Mouse (Mus musculus) limb, embryonic 14.5 days (tissue): ENCODE data around the gene Mamdc2. TPM values are rescaled to one million over a fixed set of nuclear protein-coding genes. Genes with fewer than 3 reads are reported as not detected.

ENCODE experiments used
- ATAC-seq: fragments of 200-750 bp; cut with Nextera tagmentation; 2 replicates; pipeline ENCODE4 v1.8.0; 2017; ENCODE audit warnings: low read depth, moderate number of reproducible peaks, moderate TSS enrichment; ENCODE audit not compliant: low FRiP score
- DNase-seq: peaks from one replicate; pipeline ENCODE4 v3.0.0-alpha.2; 2015; ENCODE audit warnings: low spot score
- H3K27ac ChIP-seq: fragments of 300-500 bp; sonication (generic); replicated peaks from 2 replicates; pipeline ENCODE4 v1.5.1; 2014; ENCODE audit warnings: low read depth, mild to moderate bottlenecking, low read length, moderate library complexity, mixed read lengths
- H3K27me3 ChIP-seq: fragments of 300-500 bp; sonication (generic); 2 replicates; pipeline ENCODE4 v1.6.1; 2014; ENCODE audit warnings: low read length, mixed read lengths; ENCODE audit not compliant: control insufficient read depth, insufficient read depth
- H3K36me3 ChIP-seq: fragments of 300-500 bp; sonication (generic); 2 replicates; pipeline ENCODE4 v1.6.1; 2014; ENCODE audit warnings: mild to moderate bottlenecking, low read length, moderate library complexity, mixed read lengths; ENCODE audit not compliant: control insufficient read depth, insufficient read depth
- H3K4me1 ChIP-seq: fragments of 300-500 bp; sonication (generic); 2 replicates; pipeline ENCODE4 v1.6.1; 2014; ENCODE audit warnings: antibody characterized with exemption, low read length, mixed read lengths; ENCODE audit not compliant: control insufficient read depth, insufficient read depth
- H3K4me2 ChIP-seq: fragments of 300-500 bp; sonication (generic); replicated peaks from 2 replicates; pipeline ENCODE4 v1.6.1; 2014; ENCODE audit warnings: low read depth, mild to moderate bottlenecking, low read length, moderate library complexity; ENCODE audit not compliant: severe bottlenecking
- H3K4me3 ChIP-seq: fragments of 300-500 bp; sonication (generic); replicated peaks from 2 replicates; pipeline ENCODE4 v1.5.1; 2014; ENCODE audit warnings: low read length
- H3K9ac ChIP-seq: fragments of 300-500 bp; sonication (generic); 2 replicates; pipeline ENCODE4 v1.6.1; 2014; ENCODE audit warnings: mild to moderate bottlenecking, low read depth, low read length, moderate library complexity; ENCODE audit not compliant: severe bottlenecking
- H3K9me3 ChIP-seq: fragments of 300-500 bp; sonication (generic); 2 replicates; pipeline ENCODE4 v1.6.1; 2016; ENCODE audit warnings: low read length; ENCODE audit not compliant: control insufficient read depth
- POLR2A ChIP-seq: fragments of 200-500 bp; IDR thresholded peaks from 2 replicates; pipeline ENCODE4 v1.8.0; 2012; ENCODE audit warnings: inconsistent platforms, mild to moderate bottlenecking, moderate library complexity, borderline replicate concordance; ENCODE audit not compliant: insufficient read depth, insufficient read length; ENCODE audit errors: extremely low read depth
- WGBS: fragments of 180-500 bp; shearing (Covaris S2); extraction: QIAGEN DNeasy Blood & Tissue Kit; methylation state at CpG from one replicate; pipeline ENCODE4 v1.1.7; 2014; 5-methylcytosine and 5-hydroxymethylcytosine counted together
- polyA plus RNA-seq, 2 experiments: library from polyadenylated mRNA; depleted of rRNA in 1 of 2; stranded (reverse) in 1 of 2; unstranded in 1 of 2; fragments of >200 nt; fragmentation: Nextera tagmentation in 1 of 2; extraction: Ambion mirVana in 1 of 2; gene quantifications; 2 replicates each; pipeline versions ENCODE4 v1.2.1 to v1.2.3; 2012 to 2014

The Mamdc2 gene
- polyA plus RNA-seq, 2 experiments, result 2.6 to 3.0 TPM

DNA sequence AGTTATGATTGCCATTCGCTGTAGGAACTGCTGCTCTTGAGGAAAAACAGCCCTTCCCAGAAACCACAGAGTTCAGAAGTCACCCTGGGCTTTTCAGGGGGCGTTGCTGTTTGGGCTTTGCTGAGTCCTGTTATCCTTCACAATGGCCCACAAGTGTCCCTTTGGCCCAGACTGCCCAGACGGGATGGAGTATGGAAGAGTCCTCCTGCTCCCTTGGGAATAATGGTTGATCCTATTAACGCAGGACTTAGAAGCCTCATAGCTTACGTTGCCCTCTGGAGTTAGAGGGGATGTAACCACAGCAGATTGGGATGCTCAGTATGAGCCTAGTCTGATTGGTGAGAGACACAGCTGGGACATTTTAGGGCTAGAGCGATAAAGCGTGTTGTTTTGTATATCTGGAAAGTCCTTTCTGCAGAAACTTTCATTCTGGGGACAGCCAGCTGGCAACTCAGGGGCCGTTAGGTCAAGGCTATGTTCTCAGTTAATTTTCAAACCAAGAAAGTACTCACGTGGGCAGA is 94.3 kb downstream of the Mamdc2 start:
- H3K27ac ChIP-seq, result no peak overlapping the region
- H3K27me3 ChIP-seq, result no peaks in the 10 kb centered on the region
- H3K4me2 ChIP-seq, result no peak overlapping the region
- DNase-seq (no peak), ATAC-seq (no peak)
- H3K9me3 ChIP-seq, result no peaks in the 10 kb centered on the region
- H3K36me3 ChIP-seq, result no peaks in the 10 kb centered on the region
- H3K9ac ChIP-seq, result no peak overlapping the region
- 71% methylated on average over 9 of the region's 9 CpGs for WGBS
- H3K4me3 ChIP-seq, result no peak overlapping the region
- no peaks in the 10 kb centered on the region for H3K4me1 ChIP-seq
- TF ChIP-seq POLR2A, result no peak

DNA sequence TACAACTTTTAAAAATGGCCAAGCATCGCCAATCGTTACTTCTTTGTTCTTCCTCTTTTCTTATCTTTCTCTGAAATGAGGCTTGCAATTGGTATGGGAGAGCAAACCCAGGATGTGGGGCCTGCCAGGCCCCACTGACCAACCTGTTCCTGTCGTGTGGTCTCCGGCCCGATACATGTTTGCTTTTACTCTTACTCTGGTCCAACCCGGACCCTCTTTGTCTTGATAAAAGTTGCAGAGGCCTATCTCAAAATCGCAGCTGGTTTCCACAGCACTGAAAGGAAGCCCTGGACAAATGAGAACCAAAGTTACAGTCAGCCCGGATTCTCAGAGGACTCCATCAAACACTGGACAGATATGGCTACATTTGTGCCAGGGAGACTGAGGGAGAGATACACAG is 95.1 kb downstream of the Mamdc2 start:
- no peaks in the 10 kb centered on the region for H3K9me3 ChIP-seq
- no peaks in the 10 kb centered on the region for H3K4me1 ChIP-seq
- TF ChIP-seq POLR2A, result no peak
- H3K4me2 ChIP-seq, result no peak overlapping the region
- no peaks in the 10 kb centered on the region for H3K27me3 ChIP-seq
- no peaks in the 10 kb centered on the region for H3K36me3 ChIP-seq
- no peak for DNase-seq
- 85% methylated on average over 8 of the region's 8 CpGs for WGBS
- no peak overlapping the region for H3K9ac ChIP-seq
- no peak overlapping the region for H3K27ac ChIP-seq
- no peak for ATAC-seq
- H3K4me3 ChIP-seq, result no peak overlapping the region

DNA sequence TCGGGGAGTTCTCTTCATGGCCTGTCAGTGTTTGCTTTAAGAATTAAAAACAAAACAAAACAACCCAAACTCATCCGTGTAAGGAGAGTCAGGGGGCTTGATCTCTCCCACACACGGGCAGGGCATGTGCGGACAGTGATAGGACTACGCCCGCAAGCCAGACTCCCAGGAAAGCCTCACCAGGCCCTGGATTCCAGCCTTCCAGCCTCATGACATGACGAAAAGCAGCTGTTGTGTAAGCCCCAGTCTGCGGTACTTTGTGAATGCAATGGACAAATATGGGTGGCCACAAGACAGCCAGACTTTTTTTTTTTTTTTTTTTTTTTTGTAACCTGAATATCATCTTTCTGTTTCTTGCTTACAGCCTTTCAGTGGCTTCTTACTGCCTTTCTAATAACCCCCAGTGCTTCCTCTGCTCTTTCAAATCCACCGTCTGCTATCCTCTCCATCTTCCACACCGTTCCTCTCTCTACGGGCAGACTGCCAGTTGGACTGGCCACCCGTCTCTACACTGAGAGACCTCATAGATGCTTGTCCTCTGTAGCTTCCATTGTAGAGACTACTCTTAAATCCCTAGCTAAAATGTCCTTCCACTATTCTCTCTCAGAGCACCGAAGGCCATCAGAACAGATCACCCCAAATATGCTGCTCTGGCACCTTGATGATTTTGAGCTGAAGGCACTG is 96.3 kb downstream of the Mamdc2 start:
- 80% methylated on average over 13 of the region's 13 CpGs for WGBS
- no peak for TF ChIP-seq POLR2A
- H3K36me3 ChIP-seq, result no peaks in the 10 kb centered on the region
- ATAC-seq (no peak), DNase-seq (no peak)
- H3K9ac ChIP-seq, result no peak overlapping the region
- H3K4me2 ChIP-seq, result no peak overlapping the region
- no peaks in the 10 kb centered on the region for H3K4me1 ChIP-seq
- no peaks in the 10 kb centered on the region for H3K9me3 ChIP-seq
- H3K27ac ChIP-seq, result no peak overlapping the region
- H3K4me3 ChIP-seq, result no peak overlapping the region
- H3K27me3 ChIP-seq, result no peaks in the 10 kb centered on the region

DNA sequence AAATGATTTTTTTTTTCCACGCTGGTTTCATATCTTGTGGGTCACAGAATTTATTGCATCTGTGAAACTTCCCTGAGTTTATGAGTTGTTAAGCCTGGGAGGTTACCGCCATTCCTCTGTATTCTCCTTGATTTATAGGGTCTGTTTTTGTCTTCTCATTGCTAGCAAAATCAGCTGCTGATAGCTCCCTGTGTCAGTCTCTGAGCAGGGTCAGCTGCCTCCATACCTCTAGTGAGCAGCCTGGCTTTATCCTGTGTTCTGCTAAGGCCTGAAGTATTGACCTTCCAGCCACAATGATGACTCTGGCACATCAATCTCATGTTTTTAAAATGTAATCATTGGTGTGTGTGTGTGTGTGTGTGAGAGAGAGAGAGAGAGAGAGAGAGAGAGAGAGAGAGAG is 98.3 kb downstream of the Mamdc2 start:
- H3K9me3 ChIP-seq, result no peaks in the 10 kb centered on the region
- 36% methylated on average over 2 of the region's 2 CpGs for WGBS
- DNase-seq (no peak), ATAC-seq (no peak)
- no peak overlapping the region for H3K4me2 ChIP-seq
- H3K9ac ChIP-seq, result no peak overlapping the region
- H3K4me3 ChIP-seq, result no peak overlapping the region
- no peaks in the 10 kb centered on the region for H3K36me3 ChIP-seq
- H3K4me1 ChIP-seq, result no peaks in the 10 kb centered on the region
- no peaks in the 10 kb centered on the region for H3K27me3 ChIP-seq
- no peak for TF ChIP-seq POLR2A
- no peak overlapping the region for H3K27ac ChIP-seq

DNA sequence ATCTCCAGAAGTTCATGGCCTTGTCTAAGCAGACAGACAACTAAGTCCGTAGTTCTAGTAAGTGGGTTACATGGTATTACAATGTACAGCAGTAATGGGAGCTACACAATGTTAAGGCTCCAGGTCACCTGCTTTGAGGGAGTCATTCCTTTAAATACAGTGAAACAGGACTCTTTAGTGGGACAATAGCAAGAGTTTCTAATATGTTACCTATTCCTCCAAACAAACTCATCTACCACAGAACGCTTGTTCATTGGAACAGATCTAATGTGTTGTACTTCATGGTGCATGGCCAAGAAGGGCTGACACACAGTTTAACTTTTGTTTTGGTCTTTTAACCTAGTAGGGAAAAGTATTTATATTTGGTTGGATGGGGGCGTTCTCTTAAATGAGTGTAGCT is 105.5 kb downstream of the Mamdc2 start:
- no peak for ATAC-seq
- H3K36me3 ChIP-seq, result no peaks in the 10 kb centered on the region
- no peaks in the 10 kb centered on the region for H3K4me1 ChIP-seq
- H3K9ac ChIP-seq, result no peak overlapping the region
- H3K27ac ChIP-seq, result no peak overlapping the region
- TF ChIP-seq POLR2A, result no peak
- no peak overlapping the region for H3K4me2 ChIP-seq
- no peak for DNase-seq
- no peaks in the 10 kb centered on the region for H3K9me3 ChIP-seq
- H3K27me3 ChIP-seq, result no peaks in the 10 kb centered on the region
- 86% methylated on average over 3 of the region's 3 CpGs for WGBS
- H3K4me3 ChIP-seq, result no peak overlapping the region

DNA sequence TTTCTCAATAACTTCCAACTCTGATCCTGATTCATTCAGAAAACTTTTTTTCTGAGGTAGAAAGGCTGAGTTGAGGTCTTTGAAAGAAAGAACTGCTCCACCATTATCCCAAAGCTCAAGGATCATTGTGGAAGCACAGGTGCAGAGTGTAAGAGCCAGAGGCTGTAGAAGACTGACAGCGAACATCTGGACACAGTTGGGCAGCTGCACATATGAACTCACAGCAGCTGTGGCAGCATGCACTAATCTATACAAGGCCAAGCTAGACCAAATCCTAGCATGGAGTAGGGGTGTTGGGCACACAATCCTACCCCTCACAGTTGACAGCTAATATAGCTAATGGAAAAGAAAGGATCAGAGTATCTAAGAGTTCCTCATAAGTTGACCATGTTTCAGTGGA is 115.4 kb downstream of the Mamdc2 start:
- no peak overlapping the region for H3K4me2 ChIP-seq
- H3K27me3 ChIP-seq, result no peaks in the 10 kb centered on the region
- H3K4me3 ChIP-seq, result no peak overlapping the region
- H3K9ac ChIP-seq, result no peak overlapping the region
- peak; percentile 47 for DNase-seq
- no peaks in the 10 kb centered on the region for H3K9me3 ChIP-seq
- peak; percentile 77; the same call in 1 of the 2 replicates for ATAC-seq
- WGBS, result 55% methylated on average over 1 of the region's 1 CpGs
- H3K27ac ChIP-seq, result no peak overlapping the region
- peaks cover 4% of the 10 kb centered on the region; the same call in 1 of the 2 replicates for H3K4me1 ChIP-seq
- TF ChIP-seq POLR2A, result no peak
- H3K36me3 ChIP-seq, result no peaks in the 10 kb centered on the region
